In genomic region chr13:59499374-59499773, GRCm38 (mm10) we compare ENCODE assay signal across 19 mouse cellular contexts.
DNase-seq lines count a peak whose midpoint lies in the region; ATAC-seq and TF ChIP-seq lines count a peak whose summit lies in the region.
"Had no signal": no experiment of that assay in that cellular context is flagged by ENCODE, and none has a peak within 500 bp of the region (broad histone marks: within the 10 kb centered on the region; RNA-seq: fewer than 3 reads in every experiment).

No protein-coding gene starts in this region.

- DNase-seq in cerebellum, adult 2 months = peak; percentile 46 to 64
- no peak for DNase-seq in cerebellum, adult 11-12 months
- DNase-seq in heart, adult 2 months = peak; percentile 64 to 69
- DNase-seq in heart, embryonic 10.5 days (ENCODE audit: low spot score) = no peak
- peak; percentile 12 for DNase-seq in liver, embryonic 11.5 days (ENCODE audit: low spot score)
- DNase-seq in liver = no peak
- DNase-seq in heart, postnatal 36 days = peak; percentile 58 to 67
- no peak for DNase-seq in frontal cortex, postnatal 10 days (ENCODE audit: low spot score in 2 of 2)
- DNase-seq: B cell, adult 2 months; gastrocnemius, postnatal 10 days; liver, embryonic 13.5 days; right cerebral cortex, postnatal 25 days; thymus, adult 18-20 months; thymus, postnatal 4 days had no signal

- ATAC-seq in liver, embryonic 11.5 days (replicated peaks; ENCODE audit: low FRiP score) = no peak

- no peak for TF ChIP-seq POLR2A in cerebellum, adult 2 months (IDR thresholded peaks at IDR 0.05; ENCODE audit: borderline replicate concordance, insufficient read depth, low read length)
- TF ChIP-seq POLR2A in heart, adult 2 months (IDR thresholded peaks at IDR 0.05; ENCODE audit: insufficient read depth, low read depth, low read length) = no peak

- intact Hi-C loops in heart, adult 2 months (cut with DNase I) = loop anchor here (5.0 kb wide), 1 partner anchor 58 kb away; no protein-coding TSS in a partner anchor
- intact Hi-C loops in heart, postnatal 36 days (cut with DNase I) = no loop called here

- H3K27ac ChIP-seq in cerebellum, adult 2 months (ENCODE audit: insufficient read depth, low read length) = 0 out of 2 replicates have a peak overlapping the region, but pooled peaks have one; percentile 46
- H3K27ac ChIP-seq in heart, adult 2 months = peak overlapping the region; percentile 82
- H3K27ac ChIP-seq in heart, embryonic 10.5 days = no peak overlapping the region
- no peak overlapping the region for H3K27ac ChIP-seq in liver, embryonic 11.5 days (ENCODE audit: low read depth, low read length)
- H3K27ac ChIP-seq: embryonic facial prominence, embryonic 10.5 days; hindbrain, embryonic 14.5 days; liver, embryonic 13.5 days; lung, embryonic 15.5 days; stomach, embryonic 15.5 days had no signal

- no peaks in the 10 kb centered on the region for H3K27me3 ChIP-seq in cerebellum, adult 2 months (ENCODE audit: control insufficient read depth, insufficient read depth, low read length)
- H3K27me3 ChIP-seq in heart, adult 2 months (ENCODE audit: control insufficient read depth, insufficient read depth, low read length) = no peaks in the 10 kb centered on the region
- no peaks in the 10 kb centered on the region for H3K27me3 ChIP-seq in heart, embryonic 10.5 days (ENCODE audit: insufficient read depth, poor library complexity, severe bottlenecking)
- H3K27me3 ChIP-seq in liver, embryonic 11.5 days (replicated peaks; ENCODE audit: control insufficient read depth, insufficient read depth, low read length) = no peaks in the 10 kb centered on the region
- H3K27me3 ChIP-seq: liver, embryonic 13.5 days; lung, embryonic 15.5 days; stomach, embryonic 15.5 days had no signal

- no peak overlapping the region for H3K4me3 ChIP-seq in cerebellum, adult 2 months (replicated peaks; ENCODE audit: insufficient read depth, low read depth, low read length)
- no peak overlapping the region for H3K4me3 ChIP-seq in heart, adult 2 months
- no peak overlapping the region for H3K4me3 ChIP-seq in heart, embryonic 10.5 days
- H3K4me3 ChIP-seq in liver, embryonic 11.5 days (ENCODE audit: low read depth, low read length) = no peak overlapping the region
- H3K4me3 ChIP-seq: embryonic facial prominence, embryonic 10.5 days; liver, embryonic 13.5 days; lung, embryonic 15.5 days; stomach, embryonic 15.5 days had no signal

- TF ChIP-seq CTCF in cerebellum, adult 2 months (IDR thresholded peaks at IDR 0.05; ENCODE audit: borderline replicate concordance, insufficient read depth, low read depth, low read length) = no peak
- no peak for TF ChIP-seq CTCF in heart, adult 2 months (IDR thresholded peaks at IDR 0.05)

- no peaks in the 10 kb centered on the region for H3K9me3 ChIP-seq in heart, embryonic 10.5 days
- H3K9me3 ChIP-seq in liver, embryonic 11.5 days (ENCODE audit: control insufficient read depth, low read length) = no peaks in the 10 kb centered on the region
- H3K9me3 ChIP-seq: embryonic facial prominence, embryonic 10.5 days; liver, embryonic 13.5 days; lung, embryonic 15.5 days; stomach, embryonic 15.5 days had no signal

- WGBS in cerebellum, adult 2 months = 42% methylated on average over 2 of the region's 2 CpGs
- WGBS in heart, adult 2 months = 55% methylated on average over 2 of the region's 2 CpGs
- 82% methylated on average over 2 of the region's 2 CpGs for WGBS in heart, embryonic 10.5 days
- 97% methylated on average over 2 of the region's 2 CpGs for WGBS in liver, embryonic 11.5 days

- H3K9ac ChIP-seq in heart, adult 2 months (ENCODE audit: low read depth, low read length) = no peak overlapping the region
- H3K9ac ChIP-seq in liver, embryonic 11.5 days (ENCODE audit: low read depth, low read length) = no peak overlapping the region
- H3K9ac ChIP-seq: hindbrain, embryonic 14.5 days; liver, embryonic 13.5 days; lung, embryonic 15.5 days; stomach, embryonic 15.5 days had no signal

- peaks cover 24% of the 10 kb centered on the region for H3K36me3 ChIP-seq in heart, adult 2 months (ENCODE audit: control insufficient read depth, insufficient read depth, low read length)
- peaks cover 16% of the 10 kb centered on the region for H3K36me3 ChIP-seq in heart, embryonic 10.5 days
- peaks cover 9% of the 10 kb centered on the region for H3K36me3 ChIP-seq in liver, embryonic 11.5 days (ENCODE audit: control insufficient read depth, insufficient read depth, low read length)

- TF ChIP-seq EP300 in heart, adult 2 months (IDR thresholded peaks at IDR 0.05; ENCODE audit: insufficient read depth, low read depth, low read length) = no peak

- H3K4me2 ChIP-seq in liver, embryonic 11.5 days = no peak overlapping the region
- H3K4me2 ChIP-seq: hindbrain, embryonic 14.5 days; liver, embryonic 13.5 days; lung, embryonic 15.5 days; midbrain, embryonic 11.5 days; stomach, embryonic 15.5 days had no signal

- H3K79me2 ChIP-seq in heart, adult 2 months (replicated peaks; ENCODE audit: control insufficient read depth, insufficient read depth, low read length) = no peaks in the 10 kb centered on the region

- peaks cover 18% of the 10 kb centered on the region for H3K4me1 ChIP-seq in cerebellum, adult 2 months (ENCODE audit: control insufficient read depth, insufficient read depth, low read length)
- peaks cover 8% of the 10 kb centered on the region for H3K4me1 ChIP-seq in heart, adult 2 months (ENCODE audit: control insufficient read depth, insufficient read depth, low read length)
- peaks cover 10% of the 10 kb centered on the region for H3K4me1 ChIP-seq in heart, embryonic 10.5 days
- H3K4me1 ChIP-seq in liver, embryonic 11.5 days (replicated peaks; ENCODE audit: control insufficient read depth, insufficient read depth, low read length) = no peaks in the 10 kb centered on the region; the same call in 1 of the 2 replicates
- H3K4me1 ChIP-seq: liver, embryonic 13.5 days; stomach, embryonic 15.5 days had no signal

Comparison
In these comparisons a context has a peak if more than half of its experiments do, and no peak if none do; other contexts are left out.
1. DNase-seq: peak in cerebellum, adult 2 months (2 of 2), heart, adult 2 months (2 of 2), liver, embryonic 11.5 days (single experiment) and heart, postnatal 36 days (2 of 2); none in cerebellum, adult 11-12 months (single experiment), heart, embryonic 10.5 days (single experiment), liver (single experiment) and frontal cortex, postnatal 10 days (0 of 2).
2. H3K27ac ChIP-seq: peak in cerebellum, adult 2 months (single experiment) and heart, adult 2 months (single experiment); none in heart, embryonic 10.5 days (single experiment) and liver, embryonic 11.5 days (single experiment).